Mouse (Mus musculus) limb, embryonic 15.5 days (tissue): ENCODE measurements around the gene Ugp2. TPM values are rescaled to one million over a fixed set of nuclear protein-coding genes. Genes with fewer than 3 reads are reported as not detected.
A peak's percentile ranks its signal among the peaks of the same experiment; 100 is the strongest.
"Not testable (repeated sequence)": the region's sequence is repeated elsewhere in the genome, so short reads cannot be mapped to it uniquely, and the experiment has no call there.

Experiments
- ATAC-seq: fragments of 200-750 bp; cut with Nextera tagmentation; 2 replicates; pipeline ENCODE4 v1.8.0; 2017; ENCODE audit warnings: low read depth, moderate TSS enrichment; ENCODE audit not compliant: insufficient number of reproducible peaks, low FRiP score, low TSS enrichment
- H3K27ac ChIP-seq: fragments of 300-500 bp; sonication (generic); 2 replicates; pipeline ENCODE4 v1.5.1; 2015; ENCODE audit warnings: moderate library complexity, mild to moderate bottlenecking, inconsistent platforms
- H3K27me3 ChIP-seq: fragments of 300-500 bp; sonication (generic); 2 replicates; pipeline ENCODE4 v1.6.1; 2015; ENCODE audit warnings: inconsistent platforms
- H3K36me3 ChIP-seq: fragments of 300-500 bp; sonication (generic); 2 replicates; pipeline ENCODE4 v1.6.1; 2015; ENCODE audit warnings: inconsistent platforms
- H3K4me1 ChIP-seq: fragments of 300-500 bp; sonication (generic); 2 replicates; pipeline ENCODE4 v1.6.1; 2015; ENCODE audit warnings: inconsistent platforms
- H3K4me2 ChIP-seq: fragments of 300-500 bp; sonication (generic); 2 replicates; pipeline ENCODE4 v1.6.1; 2015; ENCODE audit warnings: mild to moderate bottlenecking, inconsistent platforms
- H3K4me3 ChIP-seq: fragments of 300-500 bp; sonication (generic); 2 replicates; pipeline ENCODE4 v1.5.1; 2015; ENCODE audit warnings: mild to moderate bottlenecking, inconsistent platforms
- H3K9ac ChIP-seq: fragments of 300-500 bp; sonication (generic); 2 replicates; pipeline ENCODE4 v1.6.1; 2015; ENCODE audit warnings: inconsistent platforms
- H3K9me3 ChIP-seq: fragments of 300-500 bp; sonication (generic); 2 replicates; pipeline ENCODE4 v1.6.1; 2016; ENCODE audit warnings: inconsistent platforms
- WGBS: fragments of 180-500 bp; shearing (Covaris S2); methylation state at CpG from one replicate; pipeline ENCODE4 v1.1.7; 2015; 5-methylcytosine and 5-hydroxymethylcytosine counted together
- microRNA counts: library from miRNA; unstranded; fragments of <30 nt; microRNA quantifications from one replicate; lab custom pipeline; 2016
- microRNA-seq: library from miRNA; unstranded; fragments of <30 nt; microRNA quantifications from one replicate; pipeline ENCODE4, GENCODE M21; 2016
- polyA plus RNA-seq: library from polyadenylated mRNA; unstranded; fragments of >200 nt; fragmentation: Nextera tagmentation; extraction: Ambion mirVana; gene quantifications from 2 replicates; pipeline ENCODE4 v1.2.1, GENCODE M21; 2015

Ugp2 gene
- polyA plus RNA-seq, 1 experiment from 2014 or later, result 101 TPM

- not testable (repeated sequence) for H3K4me2 ChIP-seq, H3K27ac ChIP-seq, H3K36me3 ChIP-seq, H3K9me3 ChIP-seq, H3K4me3 ChIP-seq, H3K4me1 ChIP-seq, H3K9ac ChIP-seq, H3K27me3 ChIP-seq, ATAC-seq
- WGBS, result 90% methylated on average over 2 of the region's 2 CpGs
Observed at GRCm38 (mm10) chr11:21288153-21288552, 82.8 kb downstream of the Ugp2 start.

- no peaks in the 10 kb centered on the region for H3K4me1 ChIP-seq
- H3K9ac ChIP-seq, result no peak overlapping the region
- H3K4me2 ChIP-seq, result no peak overlapping the region
- no peaks in the 10 kb centered on the region for H3K9me3 ChIP-seq
- H3K27ac ChIP-seq, result no peak overlapping the region
- no peak overlapping the region for H3K4me3 ChIP-seq
- H3K36me3 ChIP-seq, result peaks cover 7% of the 10 kb centered on the region; the same call in 1 of the 2 replicates
- ATAC-seq, result no peak
- WGBS, result 74% methylated on average over 3 of the region's 3 CpGs
- no peaks in the 10 kb centered on the region for H3K27me3 ChIP-seq
Observed at GRCm38 (mm10) chr11:21286391-21286790, 84.6 kb downstream of the Ugp2 start.

DNA sequence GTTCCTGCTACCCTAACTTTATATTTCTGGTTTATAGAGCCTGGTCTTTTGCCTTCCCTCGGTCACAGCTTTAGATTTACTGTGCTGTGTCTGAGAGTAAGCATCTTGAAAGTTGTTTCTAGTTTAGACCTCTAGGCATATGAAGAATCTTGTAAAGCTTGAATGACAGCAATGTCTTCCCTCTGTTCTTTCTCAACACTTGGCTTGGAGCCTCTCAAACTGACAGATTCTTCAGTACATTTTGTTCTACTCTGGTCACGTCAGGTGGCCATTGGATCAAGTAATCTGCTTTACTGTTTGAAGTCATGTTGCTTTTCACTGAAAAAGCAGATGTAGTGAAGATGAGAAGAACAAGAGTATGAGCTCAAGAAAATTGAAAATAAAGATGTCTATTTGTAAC, 94.8 kb downstream of the Ugp2 start:
- Histone ChIP-seq H3K9ac (no peak overlapping the region), H3K27me3 (no peaks in the 10 kb centered on the region), H3K4me3 (no peak overlapping the region), H3K9me3 (no peaks in the 10 kb centered on the region), H3K36me3 (peaks cover 9% of the 10 kb centered on the region), H3K27ac (no peak overlapping the region), H3K4me2 (no peak overlapping the region), H3K4me1 (no peaks in the 10 kb centered on the region)
- 67% methylated on average over 2 of the region's 2 CpGs for WGBS
- ATAC-seq, result no peak

MicroRNA genes within 50 kb of the gene (microRNA counts, 519-probe panel; counts per million panel counts)
- microRNA mmu-miR-1933-3p (lab: Ali Mortazavi, UCI), result 672 counts per million, percentile 2 among the panel's probes with 10 or more counts
- microRNA mmu-miR-1933-5p (lab: Ali Mortazavi, UCI), result 1,236 counts per million, percentile 8 among the panel's probes with 10 or more counts

Small RNAs within 50 kb of the gene (microRNA-seq; reads per million reads assigned to microRNA genes)
- not detected for gene Mir1933

Other genes starting within 250 kb of the Ugp2 start
- gene Vps54, start 131.9 kb downstream of the Ugp2 start, polyA plus RNA-seq, result 9.8 and 12.0 TPM in 2 replicates
- 8.3 and 8.4 TPM in 2 replicates for gene Wdpcp, start 201.0 kb upstream of the Ugp2 start, polyA plus RNA-seq
- 375 and 398 TPM in 2 replicates for gene Mdh1, start 201.2 kb upstream of the Ugp2 start, polyA plus RNA-seq